Comparison of ENCODE assay signal across 12 mouse cellular contexts in genomic region chr8:112257922-112258475, GRCm38 (mm10).
DNase-seq lines count a peak whose midpoint lies in the region; ATAC-seq lines count a peak whose summit lies in the region.
"Had no signal": no experiment of that assay in that cellular context is flagged by ENCODE, and none has a peak within 500 bp of the region (broad histone marks: within the 10 kb centered on the region; RNA-seq: fewer than 3 reads in every experiment).

No protein-coding gene starts in this region.

- H3K9ac ChIP-seq in neural tube, embryonic 11.5 days (ENCODE audit: low read length): no peak overlapping the region
- H3K9ac ChIP-seq in hindbrain, embryonic 15.5 days: peak overlapping the region; percentile 31; the same call in 1 of the 2 replicates
- no peak overlapping the region for H3K9ac ChIP-seq in stomach, embryonic 15.5 days

- H3K27me3 ChIP-seq in neural tube, embryonic 11.5 days (ENCODE audit: control insufficient read depth, insufficient read depth, low read length): no peaks in the 10 kb centered on the region
- no peaks in the 10 kb centered on the region for H3K27me3 ChIP-seq in hindbrain, embryonic 15.5 days
- no peaks in the 10 kb centered on the region for H3K27me3 ChIP-seq in stomach, embryonic 15.5 days (replicated peaks)

- 52% methylated on average over 13 of the region's 13 CpGs for WGBS in neural tube, embryonic 11.5 days
- 25% methylated on average over 13 of the region's 13 CpGs for WGBS in hindbrain, embryonic 15.5 days
- 34% methylated on average over 13 of the region's 13 CpGs for WGBS in stomach, embryonic 15.5 days

- peak; percentile 79 for ATAC-seq in frontal cortex, adult (ENCODE audit: low TSS enrichment)
- no peak for ATAC-seq in neural tube, embryonic 11.5 days (ENCODE audit: insufficient read depth, low FRiP score, low TSS enrichment)
- ATAC-seq in hindbrain, embryonic 15.5 days (ENCODE audit: low FRiP score, low read depth): no peak
- ATAC-seq in stomach, embryonic 15.5 days (ENCODE audit: insufficient read depth, low FRiP score, low read depth): no peak

- H3K9me3 ChIP-seq in neural tube, embryonic 11.5 days (ENCODE audit: control insufficient read depth, low read length): no peaks in the 10 kb centered on the region
- no peaks in the 10 kb centered on the region for H3K9me3 ChIP-seq in hindbrain, embryonic 15.5 days
- H3K9me3 ChIP-seq in stomach, embryonic 15.5 days: no peaks in the 10 kb centered on the region

- peak overlapping the region; percentile 34 for H3K4me2 ChIP-seq in neural tube, embryonic 11.5 days (ENCODE audit: low read depth)
- H3K4me2 ChIP-seq in hindbrain, embryonic 15.5 days: peak overlapping the region; percentile 51
- peak overlapping the region; percentile 23; the same call in 1 of the 2 replicates for H3K4me2 ChIP-seq in stomach, embryonic 15.5 days

- no peak overlapping the region for H3K27ac ChIP-seq in neural tube, embryonic 11.5 days (ENCODE audit: low read depth, low read length)
- peak overlapping the region; percentile 62 for H3K27ac ChIP-seq in hindbrain, embryonic 15.5 days (replicated peaks)
- no peak overlapping the region for H3K27ac ChIP-seq in stomach, embryonic 15.5 days

- no peak overlapping the region for H3K4me3 ChIP-seq in neural tube, embryonic 11.5 days (ENCODE audit: low read depth, low read length)
- peak overlapping the region; percentile 25 for H3K4me3 ChIP-seq in hindbrain, embryonic 15.5 days
- no peak overlapping the region for H3K4me3 ChIP-seq in stomach, embryonic 15.5 days (replicated peaks)

- no peak for DNase-seq in frontal cortex, postnatal 14 days (ENCODE audit: low spot score in 2 of 2)
- no peak for DNase-seq in neural tube, embryonic 11.5 days (ENCODE audit: low spot score)
- no peak for DNase-seq in neural tube, embryonic 10.5 days (ENCODE audit: extremely low spot score, low spot score)
- DNase-seq in gastrocnemius, postnatal 25 days: no peak
- DNase-seq in left cerebral cortex, adult 18-20 months (ENCODE audit: low spot score in 2 of 2): no peak
- DNase-seq: B cell, adult 2 months; cerebellum, adult 8-10 months; heart, postnatal 10 days; right cerebral cortex, postnatal 25 days had no signal

- H3K36me3 ChIP-seq in neural tube, embryonic 11.5 days (ENCODE audit: control insufficient read depth, insufficient read depth, low read length): no peaks in the 10 kb centered on the region
- no peaks in the 10 kb centered on the region for H3K36me3 ChIP-seq in hindbrain, embryonic 15.5 days
- no peaks in the 10 kb centered on the region for H3K36me3 ChIP-seq in stomach, embryonic 15.5 days

- H3K4me1 ChIP-seq in neural tube, embryonic 11.5 days (ENCODE audit: control insufficient read depth, insufficient read depth, low read length): no peaks in the 10 kb centered on the region
- H3K4me1 ChIP-seq in hindbrain, embryonic 15.5 days (replicated peaks): peaks cover 13% of the 10 kb centered on the region
- no peaks in the 10 kb centered on the region for H3K4me1 ChIP-seq in stomach, embryonic 15.5 days
